Mouse (Mus musculus) lung, adult 2 months (tissue): Measurements from ENCODE around the gene Ccnj. TPM values are rescaled to one million over a fixed set of nuclear protein-coding genes. Genes with fewer than 3 reads are reported as not detected.

Experiments used
- DNase-seq: peaks from one replicate; pipeline ENCODE4 v3.0.0; 2022
- H3K4me1 ChIP-seq: fragments of 200-500 bp; 2 replicates; pipeline ENCODE4 v1.6.1; 2011; ENCODE audit warnings: low read length; ENCODE audit not compliant: control insufficient read depth, insufficient read depth
- H3K4me3 ChIP-seq: fragments of 200-500 bp; replicated peaks from 2 replicates; pipeline ENCODE3; 2011; ENCODE audit warnings: low read depth, mild to moderate bottlenecking, control low read depth, low read length; ENCODE audit errors: extremely low read depth
- CTCF ChIP-seq: fragments of 200-500 bp; IDR thresholded peaks from 2 replicates; pipeline ENCODE4 v1.5.1; 2011; ENCODE audit warnings: mild to moderate bottlenecking, low read length, control low read depth; ENCODE audit not compliant: insufficient read depth
- POLR2A ChIP-seq: fragments of 200-500 bp; IDR thresholded peaks from 2 replicates; pipeline ENCODE4 v1.6.1; 2011; ENCODE audit warnings: low read depth, mild to moderate bottlenecking, control low read depth, low read length, borderline replicate concordance; ENCODE audit errors: extremely low read depth
- WGBS: fragments of 180-500 bp; shearing (Covaris S2); methylation state at CpG from one replicate; pipeline ENCODE4 v1.1.7; 2018; 5-methylcytosine and 5-hydroxymethylcytosine counted together
- polyA plus RNA-seq: library from polyadenylated mRNA; depleted of rRNA; stranded (reverse); fragments of >200 nt; gene quantifications from 2 replicates; pipeline ENCODE4 v1.2.3, GENCODE M21; 2012

Ccnj gene
- polyA plus RNA-seq, 1 experiment = 13.6 TPM

GRCm38 (mm10) chr19:40817901-40818532, 13.1 kb upstream of the Ccnj start:
- no peaks in the 10 kb centered on the region for H3K4me1 ChIP-seq
- DNase-seq = no peak
- H3K4me3 ChIP-seq = no peak overlapping the region
- 82% methylated on average over 6 of the region's 6 CpGs for WGBS
- TF ChIP-seq CTCF (no peak), POLR2A (no peak)

GRCm38 (mm10) chr19:40818764-40819163, 12.3 kb upstream of the Ccnj start:
- TF ChIP-seq CTCF (peak; percentile 10; the same call in 1 of the 2 replicates), POLR2A (no peak)
- DNase-seq = no peak
- Histone ChIP-seq H3K4me3 (no peak overlapping the region), H3K4me1 (no peaks in the 10 kb centered on the region)
- 17% methylated on average over 7 of the region's 7 CpGs for WGBS

GRCm38 (mm10) chr19:40821306-40821825, 9.7 kb upstream of the Ccnj start:
- Histone ChIP-seq H3K4me1 (no peaks in the 10 kb centered on the region), H3K4me3 (no peak overlapping the region)
- TF ChIP-seq CTCF (no peak), POLR2A (no peak)
- DNase-seq = no peak
- 74% methylated on average over 4 of the region's 4 CpGs for WGBS

- H3K4me3 ChIP-seq = no peak overlapping the region
- whole genome bisulfite sequencing = 50% methylated on average over 5 of the region's 5 CpGs
These were observed 5.4 kb upstream of the Ccnj start for GRCm38 (mm10) chr19:40825636-40826035.

GRCm38 (mm10) chr19:40826735-40827134, 4.3 kb upstream of the Ccnj start:
- no peak for TF ChIP-seq CTCF
- no peak for TF ChIP-seq POLR2A
- H3K4me3 ChIP-seq = no peak overlapping the region
- DNase-seq = no peak
- WGBS = 45% methylated on average over 7 of the region's 7 CpGs
- H3K4me1 ChIP-seq = no peaks in the 10 kb centered on the region

More at GRCm38 (mm10) chr19:40825636-40826035, 5.4 kb upstream of the Ccnj start:
- TF ChIP-seq POLR2A (no peak), CTCF (no peak)
- DNase-seq = no peak
- H3K4me1 ChIP-seq = no peaks in the 10 kb centered on the region

- H3K4me1 ChIP-seq = peaks cover 3% of the 10 kb centered on the region
- WGBS = 32% methylated on average over 7 of the region's 7 CpGs
- TF ChIP-seq POLR2A = no peak
- no peak for TF ChIP-seq CTCF
- no peak for DNase-seq
- peak overlapping the region; percentile 78 for H3K4me3 ChIP-seq
These were observed 881 bp upstream of the Ccnj start for GRCm38 (mm10) chr19:40830198-40830597.

GRCm38 (mm10) chr19:40831416-40832201, 530 bp downstream of the Ccnj start:
- DNase-seq = peak; percentile 64
- TF ChIP-seq POLR2A (0 out of 2 replicates have a peak, but pooled peaks have one; percentile 5), CTCF (no peak)
- Histone ChIP-seq H3K4me3 (peak overlapping the region; percentile 76), H3K4me1 (peaks cover 3% of the 10 kb centered on the region)
- under 1% methylated on average over 75 of the region's 76 CpGs for WGBS

GRCm38 (mm10) chr19:40832361-40832760, 1.3 kb downstream of the Ccnj start:
- WGBS = 9% methylated on average over 5 of the region's 5 CpGs
- peaks cover 3% of the 10 kb centered on the region for H3K4me1 ChIP-seq
- TF ChIP-seq POLR2A (0 out of 2 replicates have a peak, but pooled peaks have one; percentile 16), CTCF (no peak)
- H3K4me3 ChIP-seq = peak overlapping the region; percentile 76
- DNase-seq = no peak

GRCm38 (mm10) chr19:40834436-40834835, 3.4 kb downstream of the Ccnj start:
- TF ChIP-seq CTCF (no peak), POLR2A (no peak)
- WGBS = 77% methylated on average over 6 of the region's 6 CpGs
- no peak for DNase-seq
- no peak overlapping the region for H3K4me3 ChIP-seq
- peaks cover 4% of the 10 kb centered on the region for H3K4me1 ChIP-seq
